Mouse (Mus musculus) heart, adult 9 months (tissue): ENCODE data around the gene Dnajb4.

Experiments
- DNase-seq, 2 experiments: peaks; one replicate each; pipeline ENCODE4 v3.0.0; 2022; ENCODE audit warnings: low spot score in 2 of 2

The Dnajb4 gene

DNA sequence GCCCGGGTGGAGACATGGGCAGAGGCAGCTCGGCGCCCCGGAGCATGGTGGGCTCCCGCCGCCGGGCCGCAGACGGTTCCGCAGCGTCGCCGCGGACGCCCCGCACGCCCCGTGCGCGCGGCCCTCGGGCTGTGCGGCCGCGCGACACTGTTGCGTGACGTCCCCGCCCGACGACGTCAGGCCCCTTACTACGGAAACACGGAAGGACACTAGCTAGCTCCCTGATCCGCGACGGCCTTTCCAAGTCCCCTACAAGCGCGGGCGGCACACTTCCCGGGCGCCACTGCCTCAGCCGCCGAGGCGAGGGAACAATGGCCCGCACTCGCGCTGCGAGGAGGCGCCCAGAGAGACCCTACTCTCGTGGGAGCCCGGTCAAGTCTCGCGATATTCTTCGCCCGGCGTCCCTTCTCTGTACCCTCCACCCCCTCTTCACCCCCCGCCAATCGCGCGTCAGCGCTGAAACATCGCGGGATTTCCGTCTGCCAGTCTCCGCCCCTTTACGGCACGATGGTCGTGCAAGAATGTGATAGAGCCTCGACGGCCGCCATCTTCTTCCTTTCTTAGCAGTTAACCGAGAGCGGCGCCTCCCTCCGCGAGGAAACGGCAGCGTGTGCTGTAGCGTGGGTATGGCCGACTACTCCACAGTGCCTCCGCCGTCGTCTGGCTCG is at the start of gene Dnajb4, which contains the start of gene Fubp1:
Dnajb4 (minus strand) TSS at position 336 of the 668 bp plus-strand sequence.
Fubp1 (plus strand) TSS at position 456 of the 668 bp plus-strand sequence.
- DNase-seq, result peak; percentile 99 to 100

DNA sequence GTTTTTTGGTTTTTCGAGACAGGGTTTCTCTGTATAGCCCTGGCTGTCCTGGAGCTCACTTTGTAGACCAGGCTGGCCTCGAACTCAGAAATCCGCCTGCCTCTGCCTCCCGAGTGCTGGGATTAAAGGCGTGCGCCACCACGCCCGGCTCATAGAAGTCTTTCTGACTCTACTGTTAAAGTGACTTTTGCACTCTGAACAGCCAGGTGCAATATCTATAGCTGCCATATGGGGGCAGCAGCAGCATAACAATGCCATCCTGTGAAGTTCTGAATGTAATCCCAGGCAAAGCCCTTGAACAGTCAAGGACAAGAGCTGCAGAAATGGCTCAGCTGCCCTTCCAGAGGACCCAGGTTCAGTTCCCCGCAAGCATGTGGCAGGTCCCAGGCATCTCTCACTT is 49.3 kb upstream of the Dnajb4 start:
- peak; percentile 47 to 82 for DNase-seq

DNA sequence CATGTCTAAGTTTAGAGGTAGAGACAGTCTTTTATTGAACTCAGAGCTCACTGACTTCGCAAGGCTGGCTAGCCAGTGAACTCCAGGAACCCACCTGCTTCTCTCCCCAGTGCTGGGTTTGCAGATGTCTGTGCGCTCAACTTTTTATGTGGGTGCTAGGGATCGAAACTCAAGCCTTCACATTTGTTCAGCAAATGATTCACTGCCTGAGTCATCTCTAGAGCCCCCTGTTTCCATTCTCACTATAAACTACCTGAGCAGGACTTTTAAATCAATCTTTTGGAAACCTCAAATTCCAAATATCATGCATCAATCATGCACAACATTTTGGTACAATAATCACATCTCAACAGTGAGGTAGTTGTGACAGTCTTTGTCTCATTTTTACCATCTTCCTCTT is 47.4 kb upstream of the Dnajb4 start:
- DNase-seq, result no peak

DNA sequence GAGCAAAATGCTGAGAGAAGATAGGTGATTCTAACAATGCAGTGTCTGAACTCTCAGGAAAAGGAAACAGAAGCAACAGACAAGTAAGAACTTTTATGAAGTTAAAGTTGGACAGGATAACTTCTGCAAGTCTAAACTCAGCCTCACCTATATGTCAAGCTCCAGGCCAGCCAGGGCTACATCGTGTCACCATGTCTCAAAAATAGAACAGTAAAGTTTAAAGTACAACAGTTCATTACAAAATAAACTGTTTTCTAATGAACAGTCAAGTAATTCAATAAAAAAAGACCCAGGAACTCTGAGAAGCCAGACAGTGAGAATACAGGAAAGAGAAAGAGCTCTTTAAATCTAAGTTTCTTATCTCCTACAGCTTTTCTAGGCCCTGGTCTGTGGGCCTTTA is 40.4 kb upstream of the Dnajb4 start:
- no peak for DNase-seq

DNA sequence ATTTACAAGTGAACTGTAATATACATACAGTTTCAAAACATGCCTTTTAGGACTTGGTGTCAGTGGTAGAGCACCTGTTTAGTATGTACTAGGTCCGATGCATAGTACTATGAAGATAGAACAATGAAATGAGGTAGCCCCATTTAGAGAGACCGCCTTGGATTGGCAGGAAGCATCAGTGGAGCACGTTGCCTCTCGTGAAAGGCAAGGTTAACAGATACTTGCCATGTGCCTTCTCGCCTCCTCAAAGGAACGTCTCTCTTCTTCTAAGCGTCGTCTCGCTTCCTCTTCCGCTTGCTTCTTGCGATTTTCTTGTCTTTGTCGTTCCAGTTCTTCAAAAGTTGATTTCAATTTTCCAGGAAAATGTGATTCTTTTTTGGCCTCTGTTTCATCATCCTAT is 37.6 kb upstream of the Dnajb4 start:
- DNase-seq, result no peak

DNA sequence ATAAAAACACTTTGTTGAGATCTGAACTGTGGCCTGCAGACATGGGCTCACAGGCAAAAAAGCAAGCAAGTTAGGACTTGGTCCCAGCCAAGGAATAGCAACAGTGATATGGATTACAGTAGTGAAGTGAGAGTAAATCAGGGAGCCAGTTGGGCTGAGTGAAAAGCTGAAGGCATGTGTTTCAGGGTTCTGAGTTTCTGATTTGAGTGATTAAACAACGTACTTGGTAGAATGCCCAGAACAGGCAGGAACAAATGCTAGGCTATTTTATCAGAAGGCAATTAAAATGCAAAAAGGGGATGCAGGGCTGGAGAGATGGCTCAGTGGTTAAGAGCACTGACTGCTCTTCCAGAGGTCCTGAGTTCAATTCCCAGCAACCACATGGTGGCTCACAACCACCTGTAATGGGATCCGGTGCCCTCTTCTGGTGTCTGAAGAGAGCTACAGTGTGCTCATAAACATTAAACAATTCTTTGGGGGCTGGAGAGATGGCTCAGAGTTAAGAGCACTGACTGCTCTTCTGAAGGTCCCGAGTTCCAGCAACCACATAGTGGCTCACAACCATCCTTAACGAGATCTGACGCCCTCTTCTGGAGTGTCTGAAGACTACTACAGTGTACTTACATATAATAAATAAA is 35.3 kb upstream of the Dnajb4 start:
- DNase-seq, result no peak

DNA sequence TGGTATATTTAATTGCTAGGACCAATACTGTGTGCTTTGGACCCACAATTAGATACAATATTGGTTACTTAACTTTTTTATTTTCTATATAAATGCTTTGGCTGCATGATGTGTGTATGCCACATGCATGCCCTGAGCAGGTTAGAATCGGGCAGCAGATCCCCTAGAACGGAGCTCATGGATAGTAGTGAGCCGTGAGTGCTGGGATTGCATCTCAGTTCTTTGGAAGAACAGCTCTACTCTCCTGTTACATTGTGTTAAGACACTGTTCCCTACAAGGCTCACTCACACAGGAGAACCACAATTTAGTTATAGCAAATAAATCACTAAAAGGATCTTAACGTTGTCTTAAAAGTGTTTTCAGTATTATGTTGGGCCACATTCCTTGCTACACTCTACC is 33.2 kb upstream of the Dnajb4 start:
- DNase-seq, result no peak

DNA sequence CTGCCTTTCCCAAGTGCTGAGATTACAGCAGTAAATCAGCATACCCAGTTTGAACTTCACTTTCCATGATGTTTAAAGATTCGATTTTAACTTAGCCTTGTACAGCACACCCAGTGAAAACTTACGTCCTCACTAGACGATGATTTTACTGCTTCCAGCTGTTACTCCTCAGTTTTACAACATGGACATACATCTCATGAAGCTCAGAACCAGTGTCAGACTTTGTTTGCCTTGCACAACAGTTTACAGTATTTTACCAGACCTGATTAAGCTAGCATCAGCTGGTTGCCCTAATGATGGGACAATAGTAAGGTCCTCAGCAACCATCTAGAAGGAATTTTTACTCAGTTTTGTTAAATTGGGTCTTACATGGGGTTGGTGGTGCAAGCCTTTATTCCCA is 31.0 kb upstream of the Dnajb4 start:
- no peak for DNase-seq

DNA sequence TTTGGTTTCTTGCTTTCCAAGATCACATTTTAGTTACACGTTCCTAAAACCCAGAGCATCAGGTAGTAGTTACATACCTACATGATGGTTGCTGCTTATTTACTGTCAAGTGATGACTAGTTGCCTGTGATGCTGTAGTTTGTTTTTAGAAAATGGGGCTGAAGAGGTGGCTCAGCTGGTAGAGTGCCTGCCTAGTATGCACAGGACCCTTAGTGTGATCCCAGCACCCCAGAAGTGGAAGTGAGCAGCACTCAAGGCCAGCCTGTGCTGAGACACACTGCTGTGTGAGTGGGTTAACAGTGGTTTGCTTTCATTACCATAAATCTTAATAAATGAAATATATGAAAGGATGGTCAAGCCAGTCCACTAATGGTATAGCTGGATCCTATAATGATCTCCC is 29.5 kb upstream of the Dnajb4 start:
- DNase-seq, result no peak

DNA sequence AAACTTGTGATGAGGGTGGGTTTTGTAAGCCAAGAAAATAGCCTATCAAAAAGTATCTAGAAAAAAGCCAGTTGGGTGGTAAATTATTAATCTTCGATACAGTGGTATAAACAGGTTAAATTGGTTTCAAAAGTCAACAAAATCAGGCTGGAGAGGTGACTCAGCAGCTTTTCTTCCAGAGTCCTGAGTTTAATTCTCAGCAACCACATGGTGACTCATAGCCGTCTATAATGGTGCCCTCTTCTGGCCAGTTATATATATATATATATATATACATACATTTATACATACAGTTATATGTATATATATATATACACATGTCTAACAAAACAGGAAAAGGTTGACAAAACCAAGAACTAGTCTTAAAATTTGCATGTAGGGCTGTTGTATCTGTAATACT is 28.7 kb upstream of the Dnajb4 start:
- no peak for DNase-seq

DNA sequence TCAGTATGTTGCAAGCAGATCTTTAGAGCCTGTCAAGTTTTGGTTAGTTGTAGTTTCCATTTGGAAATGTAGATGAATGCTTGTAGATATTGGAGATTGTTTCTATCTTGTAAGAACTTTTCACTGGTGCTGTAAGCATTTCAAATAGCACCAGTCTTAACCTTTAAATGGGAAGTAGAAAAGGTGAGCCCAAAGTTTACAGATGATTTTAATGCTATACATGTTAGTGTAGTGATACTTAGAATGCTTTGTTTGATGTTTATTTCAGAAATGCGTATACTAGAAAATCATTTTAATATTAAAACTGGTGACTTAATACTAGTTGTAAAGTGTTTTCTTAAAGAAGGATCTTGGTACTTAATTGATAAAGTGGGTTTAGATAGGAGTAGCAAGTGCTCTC is 25.7 kb upstream of the Dnajb4 start:
- no peak for DNase-seq

DNA sequence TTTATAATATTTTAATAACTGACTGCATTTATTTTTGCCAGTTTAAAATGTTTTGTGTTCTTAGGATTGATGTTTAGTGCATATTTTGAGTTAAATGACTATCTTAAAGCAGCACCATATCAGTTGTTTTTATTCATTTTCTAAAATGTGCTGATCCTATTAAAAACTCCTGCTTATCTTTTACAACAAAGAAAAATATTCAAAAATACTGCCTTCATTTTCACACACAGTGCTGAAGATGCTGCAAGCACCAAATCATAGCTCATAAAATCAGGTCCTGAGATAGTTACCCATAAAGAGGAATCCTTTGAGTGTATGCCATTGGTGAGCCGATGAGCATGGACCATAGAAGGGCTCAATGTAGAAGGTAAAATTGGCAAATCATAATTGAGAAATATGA is 25.1 kb upstream of the Dnajb4 start:
- DNase-seq, result no peak

DNA sequence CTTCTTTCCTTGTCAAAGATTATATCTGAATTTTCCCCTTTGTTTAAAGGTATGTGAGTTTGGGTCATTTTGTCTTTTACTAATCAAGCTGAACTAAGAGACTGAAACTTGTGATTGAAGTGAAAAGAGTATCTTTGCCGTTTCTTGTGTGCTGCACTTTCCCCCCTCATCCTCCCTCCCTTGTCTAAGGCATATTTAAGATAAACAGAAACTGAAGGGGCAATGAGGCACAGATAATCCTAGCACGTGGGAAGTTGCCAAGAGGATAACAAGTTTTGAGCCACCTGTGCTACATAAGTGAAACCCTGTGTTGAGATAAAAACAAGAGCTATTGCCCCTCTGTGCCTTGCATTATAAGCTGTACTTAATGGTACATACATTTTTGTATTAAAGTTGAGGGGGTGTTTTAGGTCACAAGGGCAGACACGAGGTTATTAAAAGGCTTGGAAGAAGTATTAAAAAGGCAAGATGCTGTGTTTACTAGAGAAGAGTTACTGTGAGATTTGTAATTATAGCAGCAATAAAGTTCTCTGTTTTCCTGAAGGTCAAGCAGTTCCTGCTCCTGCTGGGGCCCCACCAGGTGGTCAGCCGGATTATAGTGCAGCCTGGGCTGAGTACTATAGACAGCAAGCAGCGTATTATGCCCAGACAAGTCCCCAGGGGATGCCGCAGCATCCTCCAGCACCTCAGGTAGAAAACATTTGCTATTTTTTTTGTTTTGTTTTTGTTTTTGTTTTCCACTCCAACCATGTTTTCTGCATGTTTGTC is 21.4 kb upstream of the Dnajb4 start:
- no peak for DNase-seq

DNA sequence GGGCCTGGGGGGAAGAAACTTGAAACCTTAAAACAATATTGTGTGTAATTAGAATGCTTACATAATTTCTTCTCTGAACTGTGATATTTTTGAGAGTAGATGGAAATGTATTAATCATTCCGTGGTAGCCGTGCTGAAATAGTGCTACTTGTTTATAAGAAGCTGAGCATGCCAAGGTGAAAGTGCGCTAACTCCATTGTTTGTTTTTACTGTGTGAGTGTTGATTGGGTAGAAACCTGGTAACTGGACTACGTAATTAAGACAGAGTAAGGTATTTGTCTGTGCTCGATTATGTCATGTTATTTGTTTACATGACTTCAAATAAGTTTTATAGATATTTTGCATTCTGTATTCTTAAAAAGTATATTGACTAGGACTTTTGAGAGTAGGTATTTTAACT is 19.2 kb upstream of the Dnajb4 start:
- DNase-seq, result no peak

DNA sequence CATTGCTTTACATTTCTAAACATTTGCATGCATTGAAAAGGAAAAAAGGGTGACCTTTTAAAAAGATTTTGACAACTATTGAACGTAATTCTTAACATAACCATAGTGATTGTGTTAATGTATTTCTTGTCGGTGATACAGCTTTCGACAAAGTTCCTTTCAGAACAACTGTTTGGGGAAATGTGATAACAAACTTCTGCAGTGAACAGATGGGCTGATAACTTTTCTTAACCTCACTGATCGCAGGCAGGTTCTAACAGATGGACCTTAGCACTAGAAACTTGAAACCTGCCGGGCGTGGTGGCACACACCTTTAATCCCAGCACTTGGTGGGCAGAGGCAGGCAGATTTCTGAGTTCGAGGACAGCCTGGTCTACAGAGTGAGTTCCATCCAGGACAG is 18.7 kb upstream of the Dnajb4 start:
- DNase-seq, result no peak

DNA sequence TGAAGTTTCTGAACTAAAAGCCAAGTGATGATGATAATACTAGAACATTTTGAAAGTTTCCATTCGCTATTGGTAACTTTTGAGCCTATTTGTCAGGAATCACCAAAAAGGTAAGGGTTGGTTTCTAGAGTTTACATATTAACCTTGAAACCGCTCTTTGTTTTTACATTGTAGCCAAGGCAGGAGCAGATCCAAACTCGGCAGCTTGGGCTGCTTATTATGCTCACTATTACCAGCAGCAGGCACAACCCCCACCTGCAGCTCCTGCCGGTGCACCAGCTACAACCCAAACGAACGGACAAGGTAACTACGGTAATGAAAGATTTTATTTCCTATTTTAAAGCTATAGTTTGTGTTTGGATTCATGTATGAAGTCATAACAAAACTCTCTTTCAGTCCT is 15.8 kb upstream of the Dnajb4 start:
- DNase-seq, result no peak

DNA sequence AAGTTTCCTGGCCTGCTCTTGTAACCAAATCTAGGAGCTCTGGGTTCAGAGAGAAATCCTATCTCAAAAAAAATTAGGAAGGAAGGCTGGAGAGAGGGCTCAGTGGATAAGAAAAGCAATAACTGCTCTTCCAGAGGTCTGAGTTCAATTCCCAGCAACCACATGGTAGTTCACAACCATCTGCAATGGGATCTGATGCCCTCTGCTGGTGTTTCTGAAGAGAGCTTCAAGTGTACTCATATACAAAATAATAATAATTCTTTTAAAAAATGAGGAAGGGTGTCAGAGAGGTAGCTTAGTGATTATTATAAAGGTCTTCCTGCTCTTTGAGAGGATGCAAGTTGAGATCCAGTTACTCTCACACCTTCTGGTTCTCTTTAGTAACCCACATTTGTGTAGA is 14.8 kb upstream of the Dnajb4 start:
- DNase-seq, result no peak

DNA sequence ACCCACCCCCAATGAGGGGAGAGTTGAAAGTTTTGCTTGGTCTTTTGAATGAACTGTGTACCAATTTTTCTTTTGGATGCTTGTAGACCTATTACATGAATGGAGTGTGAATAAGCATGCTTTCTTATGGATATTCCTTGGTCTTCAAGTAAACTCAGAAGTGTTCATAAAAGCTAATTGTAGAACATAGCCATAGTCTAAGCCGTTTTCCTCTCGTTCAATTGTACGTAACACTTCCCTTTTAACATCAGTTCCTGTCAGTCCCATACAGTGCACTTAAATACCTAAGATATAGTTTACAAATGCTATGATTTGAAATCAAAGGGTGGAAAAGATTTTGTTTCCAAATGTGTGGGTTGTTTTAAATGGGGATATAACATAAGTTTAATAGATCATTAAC is 3.3 kb upstream of the Dnajb4 start:
- DNase-seq, result no peak

DNA sequence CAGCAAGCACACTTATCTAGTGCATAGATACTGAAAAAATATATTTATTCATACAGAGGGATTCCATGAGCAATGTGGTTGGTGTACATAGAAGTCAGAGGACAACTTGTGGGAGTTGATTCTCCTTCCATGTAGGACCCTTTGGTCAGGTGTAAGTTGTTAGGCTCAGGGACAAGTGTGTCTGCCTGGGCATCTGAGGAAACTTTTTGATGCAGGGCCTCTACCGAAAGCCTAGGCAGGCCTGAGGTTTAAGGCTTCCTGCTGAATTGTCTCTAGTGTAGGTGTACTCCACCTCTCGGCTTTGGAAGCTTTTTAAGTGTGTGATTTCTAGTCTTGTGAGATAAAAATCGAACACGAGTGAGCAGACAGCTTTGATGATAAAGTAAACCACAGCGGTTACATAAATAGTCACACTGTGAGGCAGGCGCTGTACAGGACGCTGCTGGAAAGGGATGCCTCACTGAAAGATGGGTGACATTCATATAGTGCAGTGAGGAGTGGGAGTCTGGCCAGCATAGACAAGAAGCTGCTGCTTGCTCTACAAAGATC is 1.7 kb upstream of the Dnajb4 start:
- no peak for DNase-seq

DNA sequence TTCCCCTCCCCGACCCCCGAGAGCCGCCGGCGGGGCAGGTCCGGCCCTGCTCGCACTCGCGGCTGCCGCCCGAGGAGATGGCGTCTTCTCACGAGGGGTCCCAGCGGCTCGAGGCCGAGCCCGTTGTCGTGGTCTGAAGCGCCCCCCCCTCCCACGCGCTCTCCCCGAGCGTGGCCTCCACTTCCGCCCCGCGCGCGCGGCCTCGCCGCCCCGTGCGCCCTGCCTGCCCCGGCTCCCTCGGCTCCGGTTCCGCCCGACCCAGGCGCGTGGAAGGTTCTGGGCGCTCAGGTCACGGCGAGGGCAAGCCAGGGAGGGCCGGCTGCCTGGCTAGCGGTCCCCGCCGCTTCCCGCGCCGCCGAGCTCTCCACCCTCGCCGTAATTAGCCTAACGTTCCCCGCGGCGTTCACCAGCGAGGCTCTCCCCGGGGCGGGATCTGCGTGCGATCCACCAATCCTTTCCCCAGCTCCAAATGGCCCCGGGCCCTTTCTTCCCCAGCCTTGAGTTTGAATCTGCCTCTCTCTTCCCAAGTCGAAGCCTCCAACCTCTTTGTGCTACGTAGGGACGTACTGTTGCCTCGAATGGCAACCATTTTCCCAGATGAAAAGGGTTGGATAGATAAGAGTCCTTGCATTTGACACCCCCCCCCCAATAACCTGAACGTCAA is 758 bp upstream of the Dnajb4 start:
- DNase-seq, result peak; percentile 47 to 70

DNA sequence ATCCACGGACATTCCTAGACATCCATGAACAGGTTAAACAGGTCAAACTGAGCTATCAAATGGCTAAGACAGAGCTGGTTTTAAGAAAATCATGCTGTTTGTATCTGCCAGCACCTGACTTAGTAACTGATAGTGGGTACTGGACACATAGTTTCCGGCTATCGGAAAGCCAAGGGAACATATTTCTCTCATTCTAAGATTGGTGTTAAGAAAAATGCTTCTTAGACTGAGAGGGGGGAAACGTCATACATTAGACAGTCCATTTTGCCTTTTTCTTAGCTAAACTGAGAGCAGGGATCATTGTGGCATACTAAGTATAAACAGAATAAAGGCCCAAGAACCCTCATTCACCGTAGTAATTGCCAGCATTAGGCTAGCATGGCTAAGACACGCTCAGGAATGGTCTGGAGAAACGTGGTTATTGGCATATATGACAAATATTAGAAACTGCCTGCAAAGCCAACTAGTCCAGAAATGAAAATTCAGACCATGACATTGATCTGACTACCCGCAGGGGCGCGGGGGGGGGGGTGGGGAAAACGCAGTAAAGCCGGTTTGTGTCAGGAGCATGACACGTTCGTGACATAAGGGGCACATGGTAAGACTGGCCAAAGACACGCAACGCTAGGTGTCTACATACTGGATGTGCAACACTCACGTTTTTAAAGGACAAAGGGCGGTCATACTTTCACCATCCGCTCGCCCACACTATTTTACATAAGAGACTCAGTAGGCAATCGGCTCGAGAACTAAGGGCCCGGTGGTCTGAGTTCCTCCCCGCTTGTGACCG is 730 bp downstream of the Dnajb4 start:
- DNase-seq, result peak in 1 of 2 experiments; percentile 56
